Mouse (Mus musculus): ENCODE results near the gene Gm40193.

DNA sequence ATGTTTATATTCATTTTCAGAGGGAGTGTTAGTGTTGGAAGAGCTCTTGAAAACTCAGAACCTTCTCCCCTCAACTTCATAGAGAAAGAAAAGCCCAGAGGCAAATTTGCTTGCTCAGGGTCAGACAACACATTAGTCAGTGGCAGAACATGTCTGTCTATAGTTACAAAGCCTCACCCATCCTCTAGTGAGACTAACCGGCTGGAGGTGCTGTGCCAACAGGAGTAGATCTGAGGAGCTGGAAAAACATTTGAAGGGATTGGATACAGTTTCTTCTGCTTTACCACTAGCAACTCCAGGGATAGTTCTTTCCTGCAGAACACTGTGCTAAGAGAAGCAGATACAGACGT lies 29.2 kb upstream of the Gm40193 start:
- peak; percentile 27 for TF ChIP-seq CTCF (IDR thresholded peaks at IDR 0.05)
- no peak for TF ChIP-seq EP300 (IDR thresholded peaks at IDR 0.05)

Measured in lung, postnatal 0 days (tissue).